Mouse (Mus musculus) kidney, postnatal 0 days (tissue): ENCODE measurements around the gene Rps4x. TPM values are rescaled to one million over a fixed set of nuclear protein-coding genes. Genes with fewer than 3 reads are reported as not detected.

Experiments used
- ATAC-seq: fragments of 200-750 bp; cut with Nextera tagmentation; replicated peaks from 2 replicates; pipeline ENCODE4 v1.8.0; 2017; ENCODE audit warnings: low read depth, moderate number of reproducible peaks, moderate TSS enrichment, moderate library complexity; ENCODE audit not compliant: low FRiP score
- DNase-seq: peaks from one replicate; pipeline ENCODE4 v3.0.0-alpha.2; 2016; ENCODE audit warnings: low spot score
- H3K27ac ChIP-seq: fragments of 300-500 bp; sonication (generic); 2 replicates; pipeline ENCODE4 v1.5.1; 2014; ENCODE audit warnings: mild to moderate bottlenecking
- H3K27me3 ChIP-seq: fragments of 300-500 bp; sonication (generic); 2 replicates; pipeline ENCODE4 v1.6.1; 2014; ENCODE audit warnings: low read length, mixed read lengths; ENCODE audit not compliant: insufficient read depth
- H3K36me3 ChIP-seq: fragments of 300-500 bp; sonication (generic); 2 replicates; pipeline ENCODE4 v1.6.1; 2014; ENCODE audit warnings: low read length, mixed read lengths; ENCODE audit not compliant: insufficient read depth
- H3K4me1 ChIP-seq: fragments of 300-500 bp; sonication (generic); replicated peaks from 2 replicates; pipeline ENCODE4 v1.6.1; 2014; ENCODE audit warnings: antibody characterized with exemption, low read length, mixed read lengths; ENCODE audit not compliant: insufficient read depth
- H3K4me2 ChIP-seq: fragments of 300-500 bp; sonication (generic); 2 replicates; pipeline ENCODE4 v1.6.1; 2014; ENCODE audit warnings: mild to moderate bottlenecking, low read length, moderate library complexity, mixed read lengths
- H3K4me3 ChIP-seq: fragments of 300-500 bp; sonication (generic); replicated peaks from 2 replicates; pipeline ENCODE4 v1.5.1; 2014; ENCODE audit warnings: low read depth, low read length
- H3K9ac ChIP-seq: fragments of 300-500 bp; sonication (generic); 2 replicates; pipeline ENCODE4 v1.6.1; 2014; ENCODE audit warnings: low read depth, low read length
- H3K9me3 ChIP-seq: fragments of 300-500 bp; sonication (generic); replicated peaks from 2 replicates; pipeline ENCODE4 v1.6.1; 2016; ENCODE audit warnings: low read length, inconsistent platforms, mixed read lengths
- CTCF ChIP-seq: IDR thresholded peaks from 2 replicates; pipeline ENCODE4 v1.5.1; 2016; ENCODE audit warnings: antibody characterized with exemption, low read depth, mild to moderate bottlenecking, moderate library complexity
- WGBS: fragments of 180-500 bp; shearing (Covaris S2); extraction: QIAGEN DNeasy Blood & Tissue Kit; methylation state at CpG from one replicate; pipeline ENCODE4 v1.1.7; 2014; 5-methylcytosine and 5-hydroxymethylcytosine counted together
- polyA plus RNA-seq: library from polyadenylated mRNA; unstranded; fragments of >200 nt; fragmentation: Nextera tagmentation; extraction: Ambion mirVana; gene quantifications from 2 replicates; pipeline ENCODE4 v1.2.1, GENCODE M21; 2015

The Rps4x gene
- polyA plus RNA-seq, 1 experiment from 2014 or later: 968 TPM

DNA sequence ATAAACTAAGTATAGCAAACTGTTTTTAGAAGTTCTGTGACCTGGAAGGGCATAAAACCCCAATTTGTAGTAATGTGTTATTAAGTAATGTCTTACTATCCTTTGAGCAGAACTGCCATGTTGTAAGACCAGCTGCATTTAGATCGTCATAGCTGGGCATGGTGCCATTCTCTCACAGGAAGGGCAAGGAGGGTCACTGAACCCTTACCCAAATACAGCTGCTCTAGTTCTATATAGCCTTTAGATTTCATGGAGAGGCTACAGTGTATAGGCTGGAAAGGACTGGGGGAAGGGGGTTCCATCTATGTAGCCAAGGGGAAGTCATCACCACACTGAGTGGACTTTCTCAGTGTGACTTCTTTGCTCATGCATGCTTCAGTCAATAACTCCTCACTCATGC lies 48.0 kb downstream of the Rps4x start:
- DNase-seq: no peak
- TF ChIP-seq CTCF: no peak
- 67% methylated on average over 1 of the region's 1 CpGs for WGBS

More for the DNA sequence above, 48.0 kb downstream of the Rps4x start:
- H3K36me3 ChIP-seq: 0 out of 2 replicates have a peak, but pooled peaks cover 3% of the 10 kb centered on the region
- H3K27ac ChIP-seq: no peak overlapping the region
- ATAC-seq: no peak
- no peak overlapping the region for H3K9ac ChIP-seq
- H3K9me3 ChIP-seq: no peaks in the 10 kb centered on the region
- H3K4me2 ChIP-seq: no peak overlapping the region
- no peaks in the 10 kb centered on the region for H3K27me3 ChIP-seq
- no peaks in the 10 kb centered on the region for H3K4me1 ChIP-seq
- H3K4me3 ChIP-seq: no peak overlapping the region

Other genes with a start within 250 kb of the Rps4x start
- 2.1 and 2.2 TPM in 2 replicates for gene Rtl5, start 118.1 kb downstream of the Rps4x start, polyA plus RNA-seq
- gene Pin4, start 69.9 kb downstream of the Rps4x start, polyA plus RNA-seq: 61.2 and 70.1 TPM in 2 replicates
- 4.2 and 5.6 TPM in 2 replicates for gene Ercc6l, start 32.3 kb downstream of the Rps4x start, polyA plus RNA-seq
- 120 TPM in 2 replicates for gene Cited1, start 62.8 kb upstream of the Rps4x start, polyA plus RNA-seq